Mouse (Mus musculus): ENCODE results near the gene Eif2s3x. TPM values are rescaled to one million over a fixed set of nuclear protein-coding genes. Genes with fewer than 3 reads are reported as not detected.
A peak's percentile ranks its signal among the peaks of the same experiment; 100 is the strongest.

Eif2s3x gene
- polyA plus RNA-seq (2014; fragmentation: Nextera tagmentation; extraction: Ambion mirVana), result 108 and 120 TPM in 2 replicates

DNA sequence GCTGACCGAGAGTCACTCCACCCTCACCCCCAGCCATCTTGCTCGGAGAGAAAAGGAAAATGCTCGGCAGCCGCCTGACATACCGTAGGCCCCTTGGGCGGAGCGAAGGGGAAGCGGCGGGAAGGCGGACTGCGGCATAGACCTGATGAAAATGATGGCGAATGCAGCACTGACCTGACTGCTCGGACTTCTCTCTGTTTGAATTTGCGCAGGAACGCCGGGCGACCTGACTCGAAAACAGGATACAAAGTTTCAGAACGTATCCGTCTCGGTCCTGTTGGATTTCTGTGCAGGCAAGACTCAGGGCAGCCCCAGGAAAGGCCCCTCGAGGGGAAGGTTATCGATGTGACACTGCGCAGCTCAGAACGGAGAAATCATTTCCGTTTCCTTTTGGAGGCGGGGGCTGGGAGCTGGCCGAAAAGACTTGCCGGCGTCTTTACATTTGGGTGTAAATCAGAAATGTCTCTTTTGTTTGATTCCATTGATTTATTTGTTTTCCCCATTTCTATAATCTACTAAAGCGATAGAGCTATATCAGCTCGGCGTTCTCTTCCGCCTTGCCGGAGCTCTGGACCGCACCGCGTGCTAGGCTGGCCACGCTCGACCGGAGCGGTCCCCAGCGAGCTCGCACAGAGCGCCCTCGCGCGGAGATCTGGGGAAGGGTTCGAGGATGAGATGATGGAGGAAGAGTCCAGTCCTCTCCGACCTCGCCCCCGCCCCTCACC lies at the start of gene Eif2s3x:
Gene Eif2s3x, minus strand, starts transcription at position 266 of the 725 bp plus-strand sequence.
- Histone ChIP-seq H3K4me3 (ENCODE audit: low read depth, low read length) (peak within 1 kb of the TSS; percentile 78), H3K27ac (replicated peaks; ENCODE audit: low read depth, low read length) (peak within 1 kb of the TSS; percentile 39; the same call in 1 of the 2 replicates), H3K36me3 (ENCODE audit: control insufficient read depth, insufficient read depth, low read length) (no peaks in the 10 kb centered on the region; the same call in 1 of the 2 replicates), H3K9me3 (ENCODE audit: control insufficient read depth, low read length) (no peaks in the 10 kb centered on the region), H3K9ac (ENCODE audit: low read length) (peak within 1 kb of the TSS; percentile 70), H3K4me1 (ENCODE audit: control insufficient read depth, insufficient read depth, low read length) (no peaks in the 10 kb centered on the region), H3K27me3 (ENCODE audit: control insufficient read depth, insufficient read depth, low read length) (no peaks in the 10 kb centered on the region), H3K4me2 (ENCODE audit: low read depth, severe bottlenecking) (peak within 1 kb of the TSS; percentile 43)
- peak; percentile 88 for DNase-seq (ENCODE audit: low spot score)
- WGBS, result under 1% methylated on average over 52 of the region's 52 CpGs
- peak; percentile 93 for ATAC-seq (ENCODE audit: insufficient number of reproducible peaks, low FRiP score, low TSS enrichment, low read depth)

DNA sequence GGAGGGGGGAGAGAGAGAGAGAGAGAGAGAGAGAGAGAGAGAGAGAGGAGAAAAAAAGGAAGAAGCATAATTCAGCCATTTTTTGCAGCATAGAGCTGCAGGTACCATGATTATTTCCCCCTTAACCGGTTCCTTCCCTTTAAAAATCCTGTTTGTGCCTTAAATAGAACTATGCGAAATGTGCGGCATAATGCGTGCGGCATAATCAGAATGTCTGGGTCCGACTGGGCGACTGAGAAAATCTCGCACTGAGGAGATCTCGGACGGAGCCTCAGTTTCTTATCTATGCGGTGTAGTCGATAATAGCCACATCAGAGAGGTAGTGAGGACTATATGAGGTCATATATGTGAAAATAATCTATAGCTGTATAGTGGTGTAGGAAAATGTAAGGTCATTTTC lies 22.9 kb upstream of the Eif2s3x start:
- no peak for DNase-seq (ENCODE audit: low spot score)
- H3K27ac ChIP-seq (replicated peaks; ENCODE audit: low read depth, low read length), result no peak overlapping the region
- H3K4me3 ChIP-seq (ENCODE audit: low read depth, low read length), result peak overlapping the region; percentile 59
- no peaks in the 10 kb centered on the region for H3K36me3 ChIP-seq (ENCODE audit: control insufficient read depth, insufficient read depth, low read length)
- no peak for ATAC-seq (ENCODE audit: insufficient number of reproducible peaks, low FRiP score, low TSS enrichment, low read depth)
- H3K9me3 ChIP-seq (ENCODE audit: control insufficient read depth, low read length), result no peaks in the 10 kb centered on the region
- no peaks in the 10 kb centered on the region for H3K4me1 ChIP-seq (ENCODE audit: control insufficient read depth, insufficient read depth, low read length)
- H3K27me3 ChIP-seq (ENCODE audit: control insufficient read depth, insufficient read depth, low read length), result peaks cover 16% of the 10 kb centered on the region
- peak overlapping the region; percentile 47 for H3K4me2 ChIP-seq (ENCODE audit: low read depth, severe bottlenecking)
- H3K9ac ChIP-seq (ENCODE audit: low read length), result peak overlapping the region; percentile 72; the same call in 1 of the 2 replicates
- WGBS, result 30% methylated on average over 12 of the region's 12 CpGs

DNA sequence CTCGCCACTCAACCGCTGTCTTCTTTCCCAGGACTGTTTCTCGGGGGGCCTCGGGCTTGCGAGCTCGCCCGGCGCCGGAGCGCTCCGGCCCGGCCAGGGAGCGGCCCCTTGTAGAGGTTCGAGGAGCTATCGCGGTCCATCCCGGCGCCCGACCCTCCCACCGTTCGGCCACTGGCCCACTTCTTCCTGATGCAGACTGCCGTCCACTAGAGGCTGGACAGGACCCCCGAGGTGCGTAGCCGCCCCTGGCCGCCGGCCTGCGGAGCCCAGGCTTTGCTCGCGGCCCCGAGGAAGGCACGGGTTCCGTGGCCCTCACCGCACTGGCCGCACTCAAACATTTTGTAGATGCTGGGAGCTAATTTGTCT lies 22.5 kb upstream of the Eif2s3x start:
- WGBS, result 9% methylated on average over 34 of the region's 35 CpGs

DNA sequence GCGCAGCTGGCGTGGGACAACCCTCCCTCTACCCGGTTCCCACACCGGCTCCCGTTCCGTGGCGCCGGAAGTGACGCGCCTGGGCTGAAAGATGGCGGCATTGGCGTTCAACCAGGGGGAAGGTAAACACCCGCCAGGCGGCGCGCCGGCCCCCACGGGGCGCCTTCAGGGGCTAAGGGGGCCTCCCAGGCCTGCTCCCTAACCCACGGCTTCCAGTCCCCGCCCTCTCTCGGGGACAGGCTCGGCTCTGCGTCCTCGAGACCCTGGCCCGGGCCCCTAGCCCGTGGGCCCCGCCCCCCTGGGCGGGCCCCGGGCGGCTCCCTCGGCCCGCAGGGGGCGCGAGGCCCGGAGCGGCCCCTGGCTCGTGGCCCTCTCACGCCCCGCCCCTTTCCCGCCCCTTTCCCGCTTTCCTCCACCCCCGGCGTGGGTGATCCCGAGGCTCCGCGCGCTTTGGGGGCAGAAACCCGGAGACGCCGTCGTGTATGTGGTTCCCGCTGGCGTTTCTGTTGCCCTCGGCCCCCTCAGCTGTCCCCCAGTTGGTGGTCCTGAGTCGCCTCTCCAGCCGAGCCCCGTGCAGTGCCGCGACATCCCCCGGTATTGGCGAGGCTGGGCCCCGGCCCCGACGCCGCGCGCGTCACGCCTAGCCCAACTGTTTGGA lies 22.0 kb upstream of the Eif2s3x start, which contains the start of gene Klhl15:
Gene Klhl15, plus strand, starts transcription at position 68 of the 658 bp plus-strand sequence.
- Histone ChIP-seq H3K27me3 (ENCODE audit: control insufficient read depth, insufficient read depth, low read length) (peaks cover 18% of the 10 kb centered on the region), H3K4me2 (ENCODE audit: low read depth, severe bottlenecking) (peak within 1 kb of the TSS; percentile 47), H3K9ac (ENCODE audit: low read length) (peak within 1 kb of the TSS; percentile 72), H3K36me3 (ENCODE audit: control insufficient read depth, insufficient read depth, low read length) (no peaks in the 10 kb centered on the region), H3K4me1 (ENCODE audit: control insufficient read depth, insufficient read depth, low read length) (no peaks in the 10 kb centered on the region), H3K9me3 (ENCODE audit: control insufficient read depth, low read length) (no peaks in the 10 kb centered on the region), H3K4me3 (ENCODE audit: low read depth, low read length) (peak within 1 kb of the TSS; percentile 59), H3K27ac (replicated peaks; ENCODE audit: low read depth, low read length) (peak within 1 kb of the TSS; percentile 70)
- WGBS, result 9% methylated on average over 48 of the region's 70 CpGs
- DNase-seq (ENCODE audit: low spot score) (peak; percentile 85), ATAC-seq (ENCODE audit: insufficient number of reproducible peaks, low FRiP score, low TSS enrichment, low read depth) (peak; percentile 95)

More for the DNA sequence above, 22.5 kb upstream of the Eif2s3x start:
- Histone ChIP-seq H3K36me3 (ENCODE audit: control insufficient read depth, insufficient read depth, low read length) (no peaks in the 10 kb centered on the region), H3K9me3 (ENCODE audit: control insufficient read depth, low read length) (no peaks in the 10 kb centered on the region), H3K27ac (replicated peaks; ENCODE audit: low read depth, low read length) (no peak overlapping the region; the same call in 1 of the 2 replicates), H3K27me3 (ENCODE audit: control insufficient read depth, insufficient read depth, low read length) (peaks cover 16% of the 10 kb centered on the region), H3K4me1 (ENCODE audit: control insufficient read depth, insufficient read depth, low read length) (no peaks in the 10 kb centered on the region), H3K4me3 (ENCODE audit: low read depth, low read length) (peak overlapping the region; percentile 59), H3K4me2 (ENCODE audit: low read depth, severe bottlenecking) (peak overlapping the region; percentile 47), H3K9ac (ENCODE audit: low read length) (peak overlapping the region; percentile 72)
- no peak for DNase-seq (ENCODE audit: low spot score)
- 0 out of 2 replicates have a peak, but pooled peaks have one; percentile 28 for ATAC-seq (ENCODE audit: insufficient number of reproducible peaks, low FRiP score, low TSS enrichment, low read depth)

DNA sequence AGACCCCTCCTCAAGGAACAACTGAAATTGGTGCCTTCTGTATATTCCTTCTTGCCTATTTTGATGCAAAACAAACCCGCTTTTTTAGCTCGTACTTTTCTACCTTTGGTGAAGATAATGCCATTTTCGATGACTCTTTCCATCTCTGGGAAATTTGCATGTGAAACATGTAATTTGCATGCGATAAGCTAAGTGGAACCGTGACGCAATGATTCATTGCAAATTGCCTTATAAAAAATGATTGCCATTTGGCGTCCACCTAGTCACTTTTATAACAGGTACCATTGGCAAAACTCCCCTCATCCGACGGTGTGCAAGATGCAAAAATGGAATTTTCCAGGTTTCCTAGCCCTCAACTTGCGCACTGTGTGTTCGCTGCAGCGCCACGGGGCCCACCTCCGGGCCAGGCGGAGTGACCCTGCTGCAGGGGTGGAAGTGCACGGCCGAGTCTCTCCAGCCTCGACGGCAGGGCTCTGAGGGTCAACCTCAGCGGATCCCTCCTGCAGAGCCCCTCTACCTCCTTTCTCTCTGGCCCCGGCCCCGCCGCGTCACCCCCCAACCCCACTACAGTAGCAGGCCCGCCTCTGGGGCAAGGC lies 21.4 kb upstream of the Eif2s3x start:
- Histone ChIP-seq H3K27me3 (ENCODE audit: control insufficient read depth, insufficient read depth, low read length) (peaks cover 17% of the 10 kb centered on the region), H3K9ac (ENCODE audit: low read length) (peak overlapping the region; percentile 72), H3K9me3 (ENCODE audit: control insufficient read depth, low read length) (no peaks in the 10 kb centered on the region), H3K4me1 (ENCODE audit: control insufficient read depth, insufficient read depth, low read length) (no peaks in the 10 kb centered on the region), H3K4me3 (ENCODE audit: low read depth, low read length) (peak overlapping the region; percentile 59), H3K36me3 (ENCODE audit: control insufficient read depth, insufficient read depth, low read length) (no peaks in the 10 kb centered on the region), H3K27ac (replicated peaks; ENCODE audit: low read depth, low read length) (peak overlapping the region; percentile 70), H3K4me2 (ENCODE audit: low read depth, severe bottlenecking) (peak overlapping the region; percentile 47)
- WGBS, result 19% methylated on average over 25 of the region's 25 CpGs
- DNase-seq (ENCODE audit: low spot score), result no peak
- ATAC-seq (ENCODE audit: insufficient number of reproducible peaks, low FRiP score, low TSS enrichment, low read depth), result no peak

DNA sequence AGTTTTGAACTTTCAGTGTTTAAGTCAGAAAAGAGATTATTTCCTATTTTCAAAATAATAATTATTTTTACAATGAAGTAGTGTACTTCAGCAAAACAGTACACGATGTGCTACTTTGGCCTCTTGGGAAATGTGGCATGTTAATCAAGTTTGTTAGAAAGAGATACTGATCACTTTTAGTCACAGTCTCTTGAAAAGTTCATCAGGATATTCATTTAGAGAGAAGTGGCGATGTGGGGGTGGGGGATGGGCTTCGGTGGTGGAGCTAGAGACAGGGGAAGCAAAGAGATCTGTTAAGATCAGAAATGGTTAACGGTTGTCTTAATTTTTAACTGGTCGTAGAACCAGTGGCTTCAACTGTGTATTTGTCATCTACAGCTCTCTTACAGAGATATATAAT lies 20.8 kb upstream of the Eif2s3x start:
- WGBS, result 44% methylated on average over 5 of the region's 5 CpGs
- Histone ChIP-seq H3K27me3 (ENCODE audit: control insufficient read depth, insufficient read depth, low read length) (peaks cover 15% of the 10 kb centered on the region), H3K4me3 (ENCODE audit: low read depth, low read length) (no peak overlapping the region), H3K9ac (ENCODE audit: low read length) (no peak overlapping the region), H3K4me1 (ENCODE audit: control insufficient read depth, insufficient read depth, low read length) (no peaks in the 10 kb centered on the region), H3K36me3 (ENCODE audit: control insufficient read depth, insufficient read depth, low read length) (no peaks in the 10 kb centered on the region), H3K27ac (replicated peaks; ENCODE audit: low read depth, low read length) (no peak overlapping the region), H3K9me3 (ENCODE audit: control insufficient read depth, low read length) (no peaks in the 10 kb centered on the region), H3K4me2 (ENCODE audit: low read depth, severe bottlenecking) (no peak overlapping the region)
- DNase-seq (ENCODE audit: low spot score), result no peak
- no peak for ATAC-seq (ENCODE audit: insufficient number of reproducible peaks, low FRiP score, low TSS enrichment, low read depth)

DNA sequence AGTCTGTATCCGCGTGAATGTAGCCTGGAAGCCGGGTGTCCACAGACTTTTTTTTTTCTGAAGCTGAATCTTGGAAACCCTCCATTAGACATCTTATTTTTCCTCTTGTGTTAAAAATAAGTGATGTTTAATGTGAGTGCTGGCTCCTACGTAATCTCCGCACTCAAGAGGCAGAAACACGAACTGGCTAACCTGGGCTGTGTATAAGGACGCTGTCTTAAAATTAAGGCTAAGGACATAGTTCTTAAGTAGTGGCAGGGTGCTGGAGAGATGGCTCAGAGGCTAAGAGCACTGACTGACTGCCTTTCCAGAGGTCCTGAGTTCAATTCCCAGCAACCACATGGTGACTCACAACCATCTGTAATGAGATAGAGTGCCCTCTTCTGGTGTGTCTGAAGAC lies 722 bp upstream of the Eif2s3x start:
- Histone ChIP-seq H3K9me3 (ENCODE audit: control insufficient read depth, low read length) (no peaks in the 10 kb centered on the region), H3K4me2 (ENCODE audit: low read depth, severe bottlenecking) (peak overlapping the region; percentile 32; the same call in 1 of the 2 replicates), H3K27ac (replicated peaks; ENCODE audit: low read depth, low read length) (no peak overlapping the region), H3K9ac (ENCODE audit: low read length) (peak overlapping the region; percentile 23; the same call in 1 of the 2 replicates), H3K4me1 (ENCODE audit: control insufficient read depth, insufficient read depth, low read length) (no peaks in the 10 kb centered on the region), H3K27me3 (ENCODE audit: control insufficient read depth, insufficient read depth, low read length) (no peaks in the 10 kb centered on the region), H3K4me3 (ENCODE audit: low read depth, low read length) (peak overlapping the region; percentile 78), H3K36me3 (ENCODE audit: control insufficient read depth, insufficient read depth, low read length) (no peaks in the 10 kb centered on the region; the same call in 1 of the 2 replicates)
- DNase-seq (ENCODE audit: low spot score), result no peak
- 16% methylated on average over 7 of the region's 7 CpGs for WGBS
- ATAC-seq (ENCODE audit: insufficient number of reproducible peaks, low FRiP score, low TSS enrichment, low read depth), result 0 out of 2 replicates have a peak, but pooled peaks have one; percentile 18

DNA sequence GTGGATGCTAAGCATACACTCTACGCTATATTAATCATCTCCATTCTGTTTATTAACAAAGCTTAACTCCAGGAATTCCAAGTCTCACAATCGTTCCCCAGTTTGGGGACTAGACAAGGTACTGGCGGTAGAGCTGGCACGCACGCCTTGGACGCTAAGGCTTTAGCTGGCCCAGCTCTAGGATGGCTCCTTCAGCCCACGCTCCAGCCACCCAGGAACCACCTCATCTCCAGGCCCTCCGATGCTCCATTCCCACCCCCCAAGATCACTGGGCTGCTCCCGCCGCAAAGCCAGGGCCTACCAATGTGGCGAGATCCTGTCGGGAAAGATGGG lies 432 bp downstream of the Eif2s3x start:
- peak; percentile 40; the same call in 1 of the 2 replicates for ATAC-seq (ENCODE audit: insufficient number of reproducible peaks, low FRiP score, low TSS enrichment, low read depth)
- under 1% methylated on average over 12 of the region's 12 CpGs for WGBS

More for the DNA sequence above, 432 bp downstream of the Eif2s3x start:
- Histone ChIP-seq H3K9ac (ENCODE audit: low read length) (peak overlapping the region; percentile 70), H3K4me2 (ENCODE audit: low read depth, severe bottlenecking) (peak overlapping the region; percentile 43; the same call in 1 of the 2 replicates), H3K4me1 (ENCODE audit: control insufficient read depth, insufficient read depth, low read length) (no peaks in the 10 kb centered on the region), H3K4me3 (ENCODE audit: low read depth, low read length) (peak overlapping the region; percentile 78), H3K27me3 (ENCODE audit: control insufficient read depth, insufficient read depth, low read length) (no peaks in the 10 kb centered on the region), H3K27ac (replicated peaks; ENCODE audit: low read depth, low read length) (peak overlapping the region; percentile 39; the same call in 1 of the 2 replicates), H3K36me3 (ENCODE audit: control insufficient read depth, insufficient read depth, low read length) (peaks cover under 1% of the 10 kb centered on the region; the same call in 1 of the 2 replicates), H3K9me3 (ENCODE audit: control insufficient read depth, low read length) (no peaks in the 10 kb centered on the region)
- DNase-seq (ENCODE audit: low spot score), result no peak
